Mouse (Mus musculus): Measurements from ENCODE around the gene Ly6g6c. TPM values are rescaled to one million over a fixed set of nuclear protein-coding genes. Genes with fewer than 3 reads are reported as not detected.

Ly6g6c gene
- polyA plus RNA-seq, 1 experiment from 2014 or later = 0.16 TPM

DNA sequence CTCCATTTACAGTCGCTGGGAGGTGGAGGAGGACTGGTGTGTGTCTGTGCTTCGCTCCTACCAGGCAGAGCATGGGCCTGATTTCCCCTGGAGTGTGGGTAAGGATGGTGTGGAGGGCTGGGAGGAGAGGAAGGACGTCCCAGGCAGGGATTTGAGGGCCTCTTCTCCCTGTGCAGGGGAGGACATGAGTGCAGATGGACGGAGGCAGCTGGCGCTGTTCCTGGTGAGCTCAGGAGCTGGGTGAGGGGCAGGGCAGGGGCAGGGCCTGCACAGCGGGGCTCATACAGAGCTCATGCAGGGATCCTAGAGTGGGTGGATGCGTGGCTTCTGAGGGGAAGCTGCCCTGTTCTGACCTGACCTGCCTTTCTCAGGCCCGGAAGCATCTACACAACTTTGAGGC is 37.1 kb downstream of the Ly6g6c start:
- 71% methylated on average over 7 of the region's 8 CpGs for WGBS
- H3K9me3 ChIP-seq (ENCODE audit: control insufficient read depth, low read length) = no peaks in the 10 kb centered on the region
- H3K4me1 ChIP-seq (ENCODE audit: control insufficient read depth, insufficient read depth, low read length) = 0 out of 2 replicates have a peak, but pooled peaks cover 2% of the 10 kb centered on the region
- no peak overlapping the region for H3K9ac ChIP-seq (ENCODE audit: low read length)
- H3K27ac ChIP-seq (replicated peaks; ENCODE audit: low read depth, low read length) = no peak overlapping the region
- ATAC-seq (ENCODE audit: insufficient number of reproducible peaks, low FRiP score, low TSS enrichment, low read depth) = no peak
- no peak overlapping the region for H3K4me3 ChIP-seq (ENCODE audit: low read depth, low read length)
- H3K36me3 ChIP-seq (ENCODE audit: control insufficient read depth, insufficient read depth, low read length) = peaks cover 16% of the 10 kb centered on the region; the same call in 1 of the 2 replicates
- no peaks in the 10 kb centered on the region for H3K27me3 ChIP-seq (ENCODE audit: control insufficient read depth, insufficient read depth, low read length)
- no peak for DNase-seq (ENCODE audit: low spot score)
- no peak overlapping the region for H3K4me2 ChIP-seq (ENCODE audit: low read depth, severe bottlenecking)

GRCm38 (mm10) chr17:35103221-35103690 is 38.1 kb downstream of the Ly6g6c start:
- no peaks in the 10 kb centered on the region for H3K27me3 ChIP-seq (ENCODE audit: control insufficient read depth, insufficient read depth, low read length)
- DNase-seq (ENCODE audit: low spot score) (no peak), ATAC-seq (ENCODE audit: insufficient number of reproducible peaks, low FRiP score, low TSS enrichment, low read depth) (no peak)
- H3K4me1 ChIP-seq (ENCODE audit: control insufficient read depth, insufficient read depth, low read length) = 0 out of 2 replicates have a peak, but pooled peaks cover 2% of the 10 kb centered on the region
- no peak overlapping the region for H3K9ac ChIP-seq (ENCODE audit: low read length)
- WGBS = 70% methylated on average over 6 of the region's 6 CpGs
- no peak overlapping the region for H3K4me2 ChIP-seq (ENCODE audit: low read depth, severe bottlenecking)
- peaks cover 16% of the 10 kb centered on the region; the same call in 1 of the 2 replicates for H3K36me3 ChIP-seq (ENCODE audit: control insufficient read depth, insufficient read depth, low read length)
- H3K9me3 ChIP-seq (ENCODE audit: control insufficient read depth, low read length) = no peaks in the 10 kb centered on the region
- H3K4me3 ChIP-seq (ENCODE audit: low read depth, low read length) = no peak overlapping the region
- H3K27ac ChIP-seq (replicated peaks; ENCODE audit: low read depth, low read length) = no peak overlapping the region

DNA sequence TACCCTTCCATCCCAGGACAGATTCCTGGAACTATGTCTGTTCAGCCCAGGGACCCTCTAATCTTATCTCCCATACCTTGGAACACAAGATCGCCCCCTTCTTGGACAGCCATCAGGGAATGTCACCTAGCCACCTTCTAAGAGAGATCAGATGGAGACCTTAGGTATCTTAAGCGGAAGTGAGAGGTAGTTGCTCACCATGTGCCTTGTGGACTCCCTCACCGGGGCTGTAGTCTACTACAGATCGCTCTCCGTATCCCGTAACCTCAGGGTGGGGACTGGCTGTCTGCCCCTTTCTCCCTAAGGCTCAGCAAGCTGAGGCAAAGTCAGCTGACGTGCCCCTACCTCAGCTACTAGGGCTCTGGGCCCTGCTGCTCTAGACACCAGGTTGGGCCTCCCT is 38.9 kb downstream of the Ly6g6c start:
- 92% methylated on average over 7 of the region's 7 CpGs for WGBS
- H3K27ac ChIP-seq (replicated peaks; ENCODE audit: low read depth, low read length) = no peak overlapping the region
- no peak overlapping the region for H3K4me2 ChIP-seq (ENCODE audit: low read depth, severe bottlenecking)
- H3K4me1 ChIP-seq (ENCODE audit: control insufficient read depth, insufficient read depth, low read length) = 0 out of 2 replicates have a peak, but pooled peaks cover 2% of the 10 kb centered on the region
- no peak overlapping the region for H3K9ac ChIP-seq (ENCODE audit: low read length)
- DNase-seq (ENCODE audit: low spot score) (no peak), ATAC-seq (ENCODE audit: insufficient number of reproducible peaks, low FRiP score, low TSS enrichment, low read depth) (no peak)
- no peak overlapping the region for H3K4me3 ChIP-seq (ENCODE audit: low read depth, low read length)
- H3K36me3 ChIP-seq (ENCODE audit: control insufficient read depth, insufficient read depth, low read length) = peaks cover 15% of the 10 kb centered on the region; the same call in 1 of the 2 replicates
- H3K27me3 ChIP-seq (ENCODE audit: control insufficient read depth, insufficient read depth, low read length) = no peaks in the 10 kb centered on the region
- H3K9me3 ChIP-seq (ENCODE audit: control insufficient read depth, low read length) = no peaks in the 10 kb centered on the region

- H3K27me3 ChIP-seq (ENCODE audit: control insufficient read depth, insufficient read depth, low read length) = no peaks in the 10 kb centered on the region
- no peak overlapping the region for H3K27ac ChIP-seq (replicated peaks; ENCODE audit: low read depth, low read length)
- no peak overlapping the region for H3K9ac ChIP-seq (ENCODE audit: low read length)
- H3K36me3 ChIP-seq (ENCODE audit: control insufficient read depth, insufficient read depth, low read length) = peaks cover 9% of the 10 kb centered on the region; the same call in 1 of the 2 replicates
- WGBS = 81% methylated on average over 6 of the region's 6 CpGs
- H3K4me1 ChIP-seq (ENCODE audit: control insufficient read depth, insufficient read depth, low read length) = 0 out of 2 replicates have a peak, but pooled peaks cover 2% of the 10 kb centered on the region
- ATAC-seq (ENCODE audit: insufficient number of reproducible peaks, low FRiP score, low TSS enrichment, low read depth) = no peak
- no peak overlapping the region for H3K4me2 ChIP-seq (ENCODE audit: low read depth, severe bottlenecking)
- no peaks in the 10 kb centered on the region for H3K9me3 ChIP-seq (ENCODE audit: control insufficient read depth, low read length)
- H3K4me3 ChIP-seq (ENCODE audit: low read depth, low read length) = no peak overlapping the region
- no peak for DNase-seq (ENCODE audit: low spot score)
Measured at GRCm38 (mm10) chr17:35104754-35105153, 39.6 kb downstream of the Ly6g6c start.

GRCm38 (mm10) chr17:35105740-35106389 is 40.7 kb downstream of the Ly6g6c start:
- H3K9me3 ChIP-seq (ENCODE audit: control insufficient read depth, low read length) = no peaks in the 10 kb centered on the region
- no peak overlapping the region for H3K4me2 ChIP-seq (ENCODE audit: low read depth, severe bottlenecking)
- H3K4me3 ChIP-seq (ENCODE audit: low read depth, low read length) = no peak overlapping the region
- H3K36me3 ChIP-seq (ENCODE audit: control insufficient read depth, insufficient read depth, low read length) = peaks cover 5% of the 10 kb centered on the region; the same call in 1 of the 2 replicates
- peak; percentile 49 for DNase-seq (ENCODE audit: low spot score)
- H3K9ac ChIP-seq (ENCODE audit: low read length) = no peak overlapping the region
- no peak overlapping the region for H3K27ac ChIP-seq (replicated peaks; ENCODE audit: low read depth, low read length)
- no peak for ATAC-seq (ENCODE audit: insufficient number of reproducible peaks, low FRiP score, low TSS enrichment, low read depth)
- H3K27me3 ChIP-seq (ENCODE audit: control insufficient read depth, insufficient read depth, low read length) = no peaks in the 10 kb centered on the region
- 0 out of 2 replicates have a peak, but pooled peaks cover 2% of the 10 kb centered on the region for H3K4me1 ChIP-seq (ENCODE audit: control insufficient read depth, insufficient read depth, low read length)
- 31% methylated on average over 13 of the region's 13 CpGs for WGBS

GRCm38 (mm10) chr17:35106522-35106921 is 41.3 kb downstream of the Ly6g6c start:
- ATAC-seq (ENCODE audit: insufficient number of reproducible peaks, low FRiP score, low TSS enrichment, low read depth) (no peak), DNase-seq (ENCODE audit: low spot score) (no peak)
- H3K36me3 ChIP-seq (ENCODE audit: control insufficient read depth, insufficient read depth, low read length) = peaks cover 3% of the 10 kb centered on the region; the same call in 1 of the 2 replicates
- H3K9ac ChIP-seq (ENCODE audit: low read length) = no peak overlapping the region
- H3K27me3 ChIP-seq (ENCODE audit: control insufficient read depth, insufficient read depth, low read length) = no peaks in the 10 kb centered on the region
- H3K27ac ChIP-seq (replicated peaks; ENCODE audit: low read depth, low read length) = no peak overlapping the region
- 80% methylated on average over 3 of the region's 3 CpGs for WGBS
- H3K4me1 ChIP-seq (ENCODE audit: control insufficient read depth, insufficient read depth, low read length) = 0 out of 2 replicates have a peak, but pooled peaks cover 2% of the 10 kb centered on the region
- H3K4me3 ChIP-seq (ENCODE audit: low read depth, low read length) = no peak overlapping the region
- H3K9me3 ChIP-seq (ENCODE audit: control insufficient read depth, low read length) = no peaks in the 10 kb centered on the region
- no peak overlapping the region for H3K4me2 ChIP-seq (ENCODE audit: low read depth, severe bottlenecking)

GRCm38 (mm10) chr17:35108097-35108496 is 42.9 kb downstream of the Ly6g6c start, which contains the start of gene Ly6g5c:
Ly6g5c (plus strand) TSS chr17:35108279.
- ATAC-seq (ENCODE audit: insufficient number of reproducible peaks, low FRiP score, low TSS enrichment, low read depth) = no peak
- no peak within 1 kb of the TSS for H3K9ac ChIP-seq (ENCODE audit: low read length)
- H3K27me3 ChIP-seq (ENCODE audit: control insufficient read depth, insufficient read depth, low read length) = no peaks in the 10 kb centered on the region
- WGBS = 76% methylated on average over 6 of the region's 6 CpGs
- no peaks in the 10 kb centered on the region; the same call in 1 of the 2 replicates for H3K36me3 ChIP-seq (ENCODE audit: control insufficient read depth, insufficient read depth, low read length)
- H3K9me3 ChIP-seq (ENCODE audit: control insufficient read depth, low read length) = no peaks in the 10 kb centered on the region
- no peak for DNase-seq (ENCODE audit: low spot score)
- 0 out of 2 replicates have a peak, but pooled peaks cover 2% of the 10 kb centered on the region for H3K4me1 ChIP-seq (ENCODE audit: control insufficient read depth, insufficient read depth, low read length)
- H3K4me2 ChIP-seq (ENCODE audit: low read depth, severe bottlenecking) = no peak within 1 kb of the TSS
- no peak within 1 kb of the TSS for H3K27ac ChIP-seq (replicated peaks; ENCODE audit: low read depth, low read length)
- no peak within 1 kb of the TSS for H3K4me3 ChIP-seq (ENCODE audit: low read depth, low read length)

GRCm38 (mm10) chr17:35111774-35112173 is 46.6 kb downstream of the Ly6g6c start:
- ATAC-seq (ENCODE audit: insufficient number of reproducible peaks, low FRiP score, low TSS enrichment, low read depth) = no peak
- H3K9me3 ChIP-seq (ENCODE audit: control insufficient read depth, low read length) = no peaks in the 10 kb centered on the region
- H3K4me2 ChIP-seq (ENCODE audit: low read depth, severe bottlenecking) = no peak overlapping the region
- no peak overlapping the region for H3K9ac ChIP-seq (ENCODE audit: low read length)
- WGBS = 88% methylated on average over 9 of the region's 9 CpGs
- H3K4me1 ChIP-seq (ENCODE audit: control insufficient read depth, insufficient read depth, low read length) = no peaks in the 10 kb centered on the region
- no peak for DNase-seq (ENCODE audit: low spot score)
- no peaks in the 10 kb centered on the region for H3K27me3 ChIP-seq (ENCODE audit: control insufficient read depth, insufficient read depth, low read length)
- H3K4me3 ChIP-seq (ENCODE audit: low read depth, low read length) = no peak overlapping the region
- H3K36me3 ChIP-seq (ENCODE audit: control insufficient read depth, insufficient read depth, low read length) = peaks cover 15% of the 10 kb centered on the region; the same call in 1 of the 2 replicates
- no peak overlapping the region for H3K27ac ChIP-seq (replicated peaks; ENCODE audit: low read depth, low read length)

All from limb, embryonic 11.5 days (tissue).